Mouse (Mus musculus): ENCODE measurements around the gene Arhgef18.

The Arhgef18 gene

DNA sequence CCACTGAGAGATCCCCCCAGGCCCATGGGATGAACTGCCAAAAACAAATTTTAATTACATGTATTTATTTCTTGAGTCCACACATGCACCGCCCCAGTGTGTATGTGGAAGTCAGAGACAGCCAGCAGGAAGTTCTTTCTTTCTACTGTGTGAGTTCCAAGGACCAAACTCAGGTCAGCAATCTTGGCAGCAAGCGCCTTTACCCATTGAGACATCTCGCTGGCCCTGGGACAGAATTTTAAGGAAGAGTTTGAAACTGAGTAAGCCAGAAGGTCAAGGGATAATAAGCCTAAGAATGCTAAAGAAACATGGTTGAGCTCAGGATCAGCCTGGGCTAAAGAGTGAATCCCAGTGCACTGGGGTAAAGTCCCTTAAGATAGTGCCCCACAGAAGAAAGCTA, 4.8 kb downstream of the Arhgef18 start:
- DNase-seq = no peak

DNA sequence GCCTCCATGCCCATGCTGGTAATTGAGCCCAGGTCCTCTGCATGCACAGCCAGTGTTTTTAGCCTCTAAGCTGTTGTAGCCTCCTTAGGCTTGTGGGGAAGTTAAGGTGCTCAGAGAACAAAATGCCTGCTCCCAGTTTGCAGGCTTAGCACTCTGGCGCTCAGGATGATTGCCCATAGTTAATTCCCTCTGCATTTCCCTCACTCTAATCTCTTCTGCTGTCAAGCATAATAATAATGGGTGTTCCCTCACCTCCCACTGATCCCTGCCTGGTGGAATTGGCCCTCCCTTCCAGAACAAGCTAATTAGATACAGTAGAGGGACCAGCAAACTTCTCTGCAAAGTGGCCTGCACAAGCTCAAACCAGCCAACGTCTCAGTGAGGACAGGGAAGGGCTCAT, 7.7 kb downstream of the Arhgef18 start:
- no peak for DNase-seq

DNA sequence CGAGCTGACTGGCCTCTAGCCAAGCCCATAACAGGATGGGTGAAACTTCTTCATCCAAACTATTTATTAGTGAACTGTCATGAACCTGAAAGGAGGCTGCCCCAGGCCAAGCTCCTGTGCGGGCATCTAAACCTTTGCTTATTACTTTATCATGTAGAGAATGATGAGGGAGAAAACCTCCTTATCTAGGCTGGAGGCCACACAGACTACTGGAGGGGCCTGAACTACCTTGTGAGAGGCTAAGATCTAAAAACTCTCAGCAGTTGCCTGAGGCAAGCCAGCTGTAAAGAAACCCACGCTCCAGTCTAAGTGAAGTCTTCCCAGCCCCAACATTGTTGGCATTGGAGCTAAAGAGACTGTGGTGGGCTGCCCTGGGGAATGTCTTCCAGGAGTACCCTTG, 14.6 kb downstream of the Arhgef18 start:
- DNase-seq = no peak

DNA sequence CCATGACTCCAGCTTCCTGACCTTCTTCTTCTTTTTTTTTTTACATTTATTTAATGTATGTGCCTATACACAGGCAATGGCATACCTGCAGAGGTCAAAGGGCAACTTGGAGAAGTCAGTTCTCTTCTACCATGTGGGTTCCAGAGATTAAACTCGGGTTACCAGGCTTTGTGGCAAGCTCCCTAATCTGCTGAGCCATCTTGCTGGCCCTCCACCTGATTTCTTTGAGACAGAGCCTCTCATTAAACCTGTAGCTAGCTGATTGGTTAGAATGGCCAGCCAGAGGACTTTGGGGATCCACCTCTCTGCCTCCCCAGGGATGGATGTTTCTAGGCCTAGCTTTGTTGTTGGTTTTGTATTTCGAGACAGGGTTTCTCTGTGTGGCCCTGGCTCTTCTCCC, 18.3 kb downstream of the Arhgef18 start:
- DNase-seq = no peak

DNA sequence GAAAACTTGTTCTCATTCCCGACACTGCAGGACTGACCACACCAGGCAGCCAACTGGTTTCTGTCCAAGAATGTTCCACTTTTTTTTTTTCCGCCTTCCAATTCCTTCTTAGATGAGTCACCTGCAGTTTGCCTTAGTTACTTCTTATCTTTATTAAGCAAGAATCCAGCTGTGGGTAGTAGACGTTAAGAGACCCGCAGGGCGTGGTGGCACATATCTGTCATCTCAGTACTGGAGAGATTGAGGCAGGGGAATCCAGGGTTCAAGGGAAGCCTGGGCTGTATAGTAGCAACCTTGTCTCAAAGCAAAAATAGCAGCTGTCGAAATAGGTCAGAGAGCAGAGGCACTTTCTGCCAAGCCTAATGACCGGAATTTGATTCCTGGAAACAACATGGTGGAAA, 19.1 kb downstream of the Arhgef18 start:
- no peak for DNase-seq

DNA sequence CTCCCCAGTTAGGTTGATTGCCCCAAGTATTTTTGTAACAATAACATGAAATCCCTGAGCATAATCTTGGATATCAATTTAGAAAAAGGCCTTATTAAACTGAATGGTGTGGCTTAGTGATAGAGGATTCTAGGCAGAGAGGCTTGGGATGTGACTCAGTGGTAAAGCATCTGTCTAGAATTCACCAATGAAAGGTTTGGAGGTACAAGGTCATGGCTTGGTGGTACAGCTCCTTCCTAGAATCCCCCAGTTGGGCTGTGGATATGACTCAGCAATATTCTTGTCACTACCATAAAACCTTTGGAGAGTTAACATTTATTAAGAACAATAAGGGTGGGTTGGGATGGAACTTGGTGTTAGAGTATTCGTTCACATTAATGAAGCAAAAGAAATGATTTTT, 20.0 kb downstream of the Arhgef18 start:
- no peak for DNase-seq

DNA sequence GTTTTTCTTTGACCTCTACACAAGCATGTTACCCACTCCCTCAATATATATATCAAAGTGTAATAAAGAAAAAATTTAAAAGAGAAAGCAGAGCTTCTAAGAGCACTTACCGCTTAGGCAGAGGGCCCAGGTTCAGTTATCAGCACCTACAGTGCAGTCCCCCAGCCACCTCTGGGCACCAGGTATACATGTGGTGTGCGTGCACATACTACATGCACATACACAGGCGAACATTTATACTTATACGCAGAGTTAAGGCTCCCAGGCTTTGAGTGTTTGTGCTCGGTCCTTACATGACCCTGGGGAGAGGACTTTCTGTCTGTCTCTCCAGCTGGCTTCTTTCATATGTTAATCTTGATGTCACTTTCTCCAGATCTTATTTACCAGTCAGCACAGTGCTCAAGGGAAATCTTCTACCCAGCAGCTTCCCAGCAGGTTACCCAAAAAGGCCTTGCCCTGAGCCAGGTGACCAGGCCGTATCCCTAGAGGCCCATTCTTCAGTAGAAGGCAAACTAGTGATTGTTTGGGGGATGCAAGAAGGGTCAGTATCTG, 21.9 kb downstream of the Arhgef18 start:
- DNase-seq = no peak

DNA sequence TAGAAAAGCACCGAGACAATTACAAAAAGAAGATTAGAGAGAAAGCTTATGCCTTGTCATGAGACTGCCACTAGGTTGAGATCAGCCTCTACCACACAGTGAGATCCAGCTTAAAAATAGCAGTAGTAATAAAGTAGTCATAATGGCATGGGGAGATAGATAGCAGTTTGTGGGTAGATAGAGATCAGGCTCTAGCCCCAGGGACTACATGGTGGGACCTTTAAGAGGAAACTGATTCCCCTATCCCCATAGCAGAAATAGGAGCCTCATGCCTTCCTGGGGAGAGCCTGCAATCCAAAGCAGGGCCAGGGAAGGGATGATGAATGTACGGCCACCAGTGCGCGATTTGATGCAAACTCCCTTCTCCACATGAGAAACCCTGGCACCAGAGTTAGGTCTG, 22.5 kb downstream of the Arhgef18 start:
- DNase-seq = no peak

DNA sequence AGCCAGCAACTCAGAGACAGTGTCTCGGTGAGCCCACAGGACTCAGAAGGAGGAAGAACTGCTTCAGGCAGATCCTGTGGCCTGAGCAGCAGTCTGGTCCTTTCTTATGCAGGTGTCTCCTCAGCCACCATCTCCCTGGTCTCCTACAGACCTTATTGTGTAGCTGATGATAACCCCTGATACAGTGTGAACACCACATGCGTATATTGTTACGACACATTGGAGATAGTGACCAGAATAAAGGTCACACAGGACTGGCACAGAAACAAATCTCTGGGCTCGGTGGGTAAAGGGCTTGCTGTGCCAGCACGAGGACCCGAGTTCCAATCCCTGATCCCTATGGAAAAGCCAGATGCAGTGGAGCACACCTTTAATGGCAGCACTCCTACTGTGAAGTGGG, 22.9 kb downstream of the Arhgef18 start:
- no peak for DNase-seq

DNA sequence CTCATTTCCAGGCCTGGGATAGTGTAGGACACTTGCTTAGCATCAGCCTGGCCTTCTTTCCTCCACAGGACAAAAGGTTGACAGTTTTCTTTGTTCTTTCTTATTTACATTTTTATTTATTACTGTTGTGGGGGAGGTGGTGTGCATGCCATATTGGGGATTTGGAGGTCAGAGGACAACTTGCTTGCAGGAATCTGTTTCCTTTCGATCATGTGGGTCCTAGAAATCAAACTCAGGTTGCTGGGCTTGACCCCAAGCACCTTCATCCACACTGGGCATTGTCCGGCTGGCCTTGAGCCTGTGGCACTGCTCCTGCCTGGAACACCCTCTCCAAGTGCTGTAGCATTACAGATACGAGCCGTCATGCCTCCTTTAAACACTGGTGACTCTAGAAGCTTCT, 24.0 kb downstream of the Arhgef18 start:
- no peak for DNase-seq

DNA sequence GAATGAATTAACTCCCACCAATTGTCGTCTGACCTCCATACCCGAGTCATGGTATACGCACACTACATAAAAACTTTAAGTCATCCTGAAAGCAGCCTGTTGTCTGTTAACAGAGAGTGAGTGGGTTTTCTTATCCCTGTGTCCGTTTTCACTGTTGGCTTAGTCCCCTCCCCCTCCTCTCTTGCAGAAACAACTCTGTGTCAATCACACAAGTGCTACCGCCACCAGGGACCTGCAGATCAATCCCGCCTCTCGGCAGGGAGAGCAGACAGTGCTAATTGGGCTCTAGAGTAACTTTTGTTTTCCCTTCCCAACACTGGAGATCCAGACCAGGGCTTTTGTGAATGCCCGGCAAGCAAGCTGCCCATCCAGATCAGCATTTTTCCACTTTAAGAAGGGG, 24.6 kb downstream of the Arhgef18 start:
- no peak for DNase-seq

DNA sequence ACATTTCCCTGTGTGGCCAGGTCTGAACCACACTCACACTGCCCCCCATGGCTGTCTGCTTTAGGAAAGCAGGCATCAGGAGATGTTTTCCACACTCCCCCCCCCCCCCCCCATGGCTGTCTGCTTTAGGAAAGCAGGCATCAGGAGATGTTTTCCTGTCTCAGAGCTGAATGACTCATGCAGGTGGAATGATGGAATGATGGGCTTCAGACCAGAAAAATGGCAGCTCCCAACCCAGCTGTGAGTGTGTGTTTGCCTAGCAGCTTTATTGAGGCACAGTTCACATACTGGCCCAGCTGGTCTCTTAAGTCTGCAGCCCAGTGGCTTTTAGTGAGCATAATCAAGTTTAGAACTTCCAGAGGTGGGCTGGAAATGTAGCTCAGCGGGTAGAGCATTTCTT, 25.3 kb downstream of the Arhgef18 start:
- DNase-seq = no peak

DNA sequence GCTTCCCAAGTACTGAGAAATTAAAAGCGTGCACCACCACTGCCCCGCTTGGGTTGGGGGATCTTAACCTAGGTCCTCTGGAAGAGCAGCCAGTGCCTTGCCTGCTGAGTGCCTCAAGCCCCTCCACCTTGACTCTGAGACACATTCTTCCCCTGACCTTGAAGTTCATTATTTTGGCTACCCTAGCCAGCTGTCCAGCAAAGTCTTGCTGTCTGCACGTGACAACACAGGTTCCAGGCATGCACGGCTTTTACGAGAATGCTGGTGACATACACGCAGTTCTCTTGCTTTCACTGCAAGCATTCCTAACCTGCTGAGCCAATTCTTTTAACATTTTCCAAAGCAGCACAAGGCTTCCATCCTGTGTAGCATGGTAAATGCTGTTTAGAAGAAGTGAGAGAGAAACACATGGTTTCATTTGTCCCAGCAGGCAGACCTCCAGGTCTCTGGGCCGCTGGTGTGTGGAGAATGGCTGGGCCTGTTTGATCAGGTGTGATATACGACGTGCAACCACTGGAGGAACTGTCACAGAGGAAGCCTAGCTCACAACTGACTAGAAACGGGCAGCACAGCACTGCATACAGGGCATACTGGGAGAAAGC, 27.4 kb downstream of the Arhgef18 start:
- no peak for DNase-seq

DNA sequence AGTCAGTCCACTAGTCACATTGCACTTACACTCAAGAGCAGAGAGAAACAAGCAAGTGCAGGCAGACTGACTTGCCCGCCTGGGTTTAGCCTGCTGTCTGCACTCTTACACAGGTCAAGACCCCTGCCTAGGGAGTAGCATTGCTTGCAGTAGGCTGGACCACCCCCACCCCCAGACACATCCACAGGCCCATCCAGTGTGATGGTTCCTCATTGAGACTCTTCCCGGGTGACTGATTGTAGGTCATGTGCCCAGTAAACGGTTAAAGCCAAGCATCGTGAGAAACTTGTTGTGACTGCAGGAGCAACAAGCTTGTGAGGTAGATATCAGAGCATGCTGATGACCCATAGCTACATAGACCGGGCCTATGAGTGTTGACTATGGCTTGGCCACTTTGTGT, 28.7 kb downstream of the Arhgef18 start:
- no peak for DNase-seq

DNA sequence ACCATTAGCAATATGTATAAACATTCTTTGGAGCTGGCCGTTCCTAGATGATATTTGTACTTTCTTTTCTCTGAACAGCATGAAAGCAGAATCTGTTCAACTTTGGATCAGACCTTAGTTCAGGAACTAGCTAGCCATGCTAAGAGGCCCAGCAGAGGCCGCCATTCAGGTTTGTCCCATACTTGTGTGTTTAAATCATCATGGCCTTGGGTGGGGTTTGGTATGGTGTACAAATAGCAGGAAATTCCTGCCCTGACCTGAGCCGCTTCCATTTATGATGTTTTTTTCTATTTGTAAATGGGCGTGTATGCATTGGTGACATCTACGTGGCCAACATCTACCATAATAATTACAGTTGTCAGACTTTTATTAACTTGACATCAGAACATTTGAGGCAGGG, 32.4 kb downstream of the Arhgef18 start:
- DNase-seq = no peak

DNA sequence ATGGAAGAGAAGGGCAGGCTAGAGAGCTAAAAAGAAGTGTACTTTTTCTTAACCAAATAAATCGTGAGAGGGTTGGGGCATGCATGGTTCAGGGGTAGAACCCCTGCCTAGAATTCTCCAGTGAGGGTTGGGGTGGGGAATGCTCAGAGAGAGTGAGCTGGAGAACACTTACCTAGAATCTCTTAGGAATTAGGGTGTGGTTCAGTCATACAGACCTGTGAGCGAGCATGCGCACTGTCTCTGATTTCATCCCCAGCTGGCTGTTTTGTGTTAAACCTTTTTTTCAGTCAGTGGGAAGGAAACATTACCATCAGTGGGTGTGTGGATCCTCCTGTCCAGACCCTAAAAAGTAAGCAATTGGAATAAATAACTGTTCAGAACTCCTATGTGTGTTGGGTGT, 33.4 kb downstream of the Arhgef18 start:
- no peak for DNase-seq

DNA sequence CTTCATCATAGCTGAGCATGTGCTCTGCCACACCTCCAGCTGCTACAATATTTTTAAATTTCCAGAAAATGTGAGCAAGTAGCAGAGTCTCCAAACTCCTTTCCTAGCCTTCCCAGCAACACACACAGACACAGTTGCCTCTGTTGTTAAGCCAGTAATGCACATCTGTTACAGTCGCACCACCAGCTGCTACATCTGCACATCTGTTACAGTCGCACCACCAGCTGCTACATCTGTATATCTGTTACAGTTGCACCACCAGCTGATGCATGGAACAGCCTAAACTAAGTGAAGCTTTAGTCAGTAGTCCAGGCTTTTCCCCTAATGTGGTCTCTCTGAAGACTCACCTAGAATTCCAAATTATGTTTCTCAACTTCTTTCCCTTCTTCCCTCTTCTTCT, 35.6 kb downstream of the Arhgef18 start:
- DNase-seq = no peak

DNA sequence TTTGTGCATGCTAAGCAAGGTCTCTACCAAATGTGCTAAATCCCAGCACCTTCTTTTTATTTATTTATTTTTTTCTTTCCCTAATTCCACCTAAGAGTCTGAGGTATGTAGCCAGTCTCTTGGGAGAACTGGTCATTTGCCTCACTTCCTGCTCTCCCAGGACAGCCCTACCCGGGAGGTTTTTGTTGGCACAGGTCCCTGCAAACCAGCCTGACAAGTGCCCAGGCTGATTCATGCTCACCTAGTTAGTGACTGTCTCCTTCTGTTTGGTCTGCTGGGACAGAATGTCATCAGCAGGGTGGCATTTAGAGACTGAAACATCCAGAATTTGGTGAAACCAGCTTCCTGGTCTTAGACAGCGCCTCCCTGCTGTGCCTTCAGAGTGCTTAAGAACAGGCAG, 37.2 kb downstream of the Arhgef18 start:
- no peak for DNase-seq

DNA sequence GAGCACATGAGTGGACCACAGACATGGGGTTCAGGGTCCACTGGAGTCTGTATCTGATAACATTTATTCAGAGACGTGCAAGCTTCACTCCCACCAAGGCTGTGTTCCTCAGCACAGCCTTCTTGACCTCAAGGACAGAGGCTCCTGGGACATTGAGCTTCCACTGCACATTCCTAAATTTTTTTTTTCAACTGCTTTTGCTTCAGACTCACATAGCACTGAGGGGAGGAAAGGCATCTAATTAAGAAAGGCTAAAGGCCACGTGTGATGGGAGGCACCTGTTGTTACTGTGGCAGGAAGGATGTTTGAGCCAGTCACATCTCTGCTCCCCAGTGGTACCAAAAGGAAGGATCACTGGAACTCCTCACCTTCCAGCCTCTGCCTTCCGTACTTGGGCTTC, 38.3 kb downstream of the Arhgef18 start:
- DNase-seq = no peak

DNA sequence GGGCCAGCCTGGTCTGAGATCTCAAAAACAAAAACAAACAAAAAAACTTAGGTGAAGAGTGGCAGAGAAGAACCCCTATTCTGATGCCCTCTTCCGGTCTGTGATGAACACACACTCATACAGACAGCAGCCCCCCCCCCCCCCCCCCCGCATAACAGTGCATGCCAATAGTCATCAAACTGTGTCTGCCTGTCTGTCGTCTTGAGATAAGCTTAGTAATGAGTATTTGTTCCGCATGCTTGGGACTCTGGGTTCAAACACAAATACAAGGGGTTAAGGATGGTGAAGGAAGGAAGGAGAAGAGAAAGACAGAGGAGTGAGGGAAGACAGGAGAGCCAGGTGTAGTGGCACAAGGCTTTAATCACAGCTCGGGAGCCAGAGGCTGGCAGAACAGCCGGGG, 43.7 kb downstream of the Arhgef18 start:
- no peak for DNase-seq

DNA sequence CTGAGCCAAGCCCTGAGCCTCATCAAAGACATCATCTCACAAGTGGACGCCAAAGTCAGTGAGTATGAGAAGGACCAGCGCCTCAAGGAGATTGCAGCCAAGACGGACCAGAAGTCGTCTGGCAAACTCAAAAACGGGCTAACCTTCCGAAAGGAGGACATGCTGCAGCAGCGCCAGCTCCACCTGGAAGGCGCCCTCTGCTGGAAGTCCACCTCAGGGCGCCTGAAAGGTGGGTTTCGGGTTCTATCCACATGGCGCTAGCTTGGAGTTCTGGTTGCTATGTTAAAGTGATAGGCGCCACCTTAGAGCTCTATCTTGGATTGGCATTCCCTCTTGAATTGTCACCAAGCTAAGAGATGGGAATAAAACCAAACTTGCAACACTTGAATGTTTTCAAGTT, 46.7 kb downstream of the Arhgef18 start:
- peak; percentile 12 for DNase-seq

DNA sequence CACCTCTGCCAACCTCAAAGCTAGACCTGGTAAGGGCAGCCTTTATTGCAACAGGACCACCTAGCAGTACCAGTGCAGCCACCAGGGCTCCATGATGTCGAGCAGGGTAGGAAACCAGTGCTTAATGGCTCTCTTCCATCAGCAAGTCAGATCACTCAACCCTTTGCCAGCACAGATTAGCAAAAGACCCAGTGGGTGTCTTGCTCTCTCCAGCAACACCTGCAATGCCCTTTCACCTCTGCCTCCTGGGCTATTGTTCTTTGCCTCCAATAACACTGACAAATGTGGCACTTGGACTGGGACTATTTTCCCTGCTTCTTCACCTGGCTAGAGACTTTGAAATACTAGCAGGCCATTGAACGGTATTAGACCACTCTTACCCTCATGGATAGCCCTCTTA, 56.4 kb downstream of the Arhgef18 start:
- no peak for DNase-seq

DNA sequence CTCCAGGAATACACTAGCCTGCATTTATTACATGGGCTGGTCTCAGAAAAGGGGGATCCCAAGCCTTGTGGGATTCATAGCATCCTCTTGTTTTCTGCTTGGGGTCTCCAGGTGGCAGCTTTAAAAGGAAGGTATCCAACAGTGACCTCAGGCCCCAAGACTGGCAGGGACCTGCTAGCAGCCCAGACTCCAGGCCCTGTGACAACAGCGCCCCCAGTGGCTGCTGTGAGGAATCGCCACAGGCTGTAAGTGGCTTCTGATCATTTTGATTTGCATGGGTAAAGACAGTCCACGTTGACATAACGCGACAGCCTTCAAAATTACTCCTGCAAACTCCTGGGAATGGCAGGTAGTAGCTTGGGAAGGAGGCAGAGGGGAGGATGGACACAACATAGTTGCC, 57.9 kb downstream of the Arhgef18 start:
- peak; percentile 45 for DNase-seq

DNA sequence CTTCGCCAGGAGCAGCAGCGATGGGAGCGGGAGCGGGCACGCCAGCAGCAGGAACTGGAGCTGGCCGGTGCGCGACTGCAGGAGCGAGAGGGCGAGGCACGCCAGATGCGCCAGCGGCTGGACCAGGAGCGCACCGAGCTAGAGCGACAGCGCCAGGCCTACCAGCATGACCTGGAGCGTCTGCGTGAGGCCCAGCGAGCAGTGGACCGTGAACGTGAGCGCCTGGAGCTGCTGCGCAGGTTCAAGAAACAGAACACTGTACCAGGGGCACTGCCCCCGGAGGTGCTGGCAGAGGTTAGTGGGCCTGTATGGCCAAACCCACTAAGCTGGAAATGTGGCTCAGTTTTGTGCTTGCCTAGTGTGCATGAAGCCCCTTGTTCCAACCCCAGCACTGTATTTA, 59.2 kb downstream of the Arhgef18 start:
- DNase-seq = no peak

DNA sequence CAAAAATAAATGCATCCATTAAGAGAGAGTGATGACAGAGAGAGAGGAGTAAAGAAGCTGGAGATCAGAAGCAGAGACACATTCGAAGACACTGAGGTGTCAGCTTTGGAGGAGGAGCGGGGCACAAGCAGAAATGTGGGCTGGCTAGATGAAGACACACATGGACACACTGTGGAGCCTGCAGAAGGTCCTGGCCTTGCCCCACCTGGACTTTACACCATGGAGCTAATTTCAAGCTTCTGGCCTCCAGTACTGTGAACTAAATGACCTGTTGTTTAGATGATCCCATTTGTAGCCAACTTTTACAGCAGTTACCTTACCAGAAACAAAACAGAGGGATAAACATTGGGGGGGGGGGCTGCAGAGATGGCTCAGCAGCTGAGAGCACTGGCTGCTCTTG, 70.4 kb downstream of the Arhgef18 start:
- no peak for DNase-seq

DNA sequence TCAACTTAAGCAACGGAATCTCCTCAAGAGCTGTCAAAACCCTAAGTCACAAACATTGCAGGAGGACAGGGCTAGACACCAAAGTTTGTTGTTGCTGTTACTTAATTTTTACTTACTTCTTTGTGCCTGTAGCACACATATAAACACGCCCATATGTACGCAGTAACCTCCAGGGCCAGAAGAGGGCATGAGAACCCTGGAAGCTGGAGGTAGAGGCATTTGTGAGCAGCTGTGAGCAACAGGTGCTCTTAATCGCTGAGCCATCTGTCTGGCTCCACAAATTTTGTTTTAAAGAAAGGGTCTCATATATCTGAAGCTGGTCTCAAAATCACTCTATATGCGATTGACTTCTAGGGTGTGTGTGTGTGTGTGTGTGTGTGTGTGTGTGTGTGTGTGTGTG, 71.5 kb downstream of the Arhgef18 start:
- peak; percentile 69 for DNase-seq

Data from thymus, postnatal 25 days (tissue).